Comparison of ENCODE assay signal across 8 mouse cellular contexts in genomic region chr4:148811940-148812339, GRCm38 (mm10). TPM values are rescaled to one million over a fixed set of nuclear protein-coding genes. Genes with fewer than 3 reads are reported as not detected.
A peak's percentile ranks its signal among the peaks of the same experiment; 100 is the strongest.
DNase-seq lines count a peak whose midpoint lies in the region; ATAC-seq lines count a peak whose summit lies in the region.

No protein-coding gene starts in this region.

- WGBS in intestine, embryonic 15.5 days: 21% methylated on average over 10 of the region's 10 CpGs
- 27% methylated on average over 10 of the region's 10 CpGs for WGBS in liver, embryonic 11.5 days

- H3K4me3 ChIP-seq in intestine, embryonic 15.5 days (replicated peaks): no peak overlapping the region
- H3K4me3 ChIP-seq in liver, embryonic 11.5 days (ENCODE audit: low read depth, low read length): no peak overlapping the region

- H3K27me3 ChIP-seq in intestine, embryonic 15.5 days (replicated peaks): peaks cover 6% of the 10 kb centered on the region
- peaks cover 65% of the 10 kb centered on the region for H3K27me3 ChIP-seq in liver, embryonic 11.5 days (replicated peaks; ENCODE audit: control insufficient read depth, insufficient read depth, low read length)

- intact Hi-C loops in gastrocnemius, postnatal 14 days (cut with DNase I; ENCODE audit: low total_unique reads): no loop called here

- H3K4me2 ChIP-seq in intestine, embryonic 15.5 days (replicated peaks): peak overlapping the region; percentile 51
- peak overlapping the region; percentile 29; the same call in 1 of the 2 replicates for H3K4me2 ChIP-seq in liver, embryonic 11.5 days

- DNase-seq in adrenal gland, postnatal 14 days: peak; percentile 37
- no peak for DNase-seq in adrenal gland, adult 8-10 months
- DNase-seq in cerebellum, adult 9-10 months: peak; percentile 26
- peak; percentile 71 for DNase-seq in gastrocnemius, postnatal 14 days
- peak; percentile 45 for DNase-seq in liver, embryonic 11.5 days (ENCODE audit: low spot score)
- DNase-seq in ovary, postnatal 36 days (ENCODE audit: low spot score): peak; percentile 51
- no peak for DNase-seq in yolk sac, embryonic 10.5 days (ENCODE audit: low spot score)

- H3K9me3 ChIP-seq in intestine, embryonic 15.5 days: no peaks in the 10 kb centered on the region
- no peaks in the 10 kb centered on the region for H3K9me3 ChIP-seq in liver, embryonic 11.5 days (ENCODE audit: control insufficient read depth, low read length)

- ATAC-seq in intestine, embryonic 15.5 days: peak; percentile 51; the same call in 1 of the 2 replicates
- no peak for ATAC-seq in liver, embryonic 11.5 days (replicated peaks; ENCODE audit: low FRiP score)

- no peak overlapping the region for H3K27ac ChIP-seq in intestine, embryonic 15.5 days
- no peak overlapping the region for H3K27ac ChIP-seq in liver, embryonic 11.5 days (ENCODE audit: low read depth, low read length)

- H3K9ac ChIP-seq in intestine, embryonic 15.5 days: 0 out of 2 replicates have a peak overlapping the region, but pooled peaks have one; percentile 32
- H3K9ac ChIP-seq in liver, embryonic 11.5 days (ENCODE audit: low read depth, low read length): no peak overlapping the region

- H3K36me3 ChIP-seq in intestine, embryonic 15.5 days: no peaks in the 10 kb centered on the region
- H3K36me3 ChIP-seq in liver, embryonic 11.5 days (ENCODE audit: control insufficient read depth, insufficient read depth, low read length): no peaks in the 10 kb centered on the region

- peaks cover 11% of the 10 kb centered on the region; the same call in 1 of the 2 replicates for H3K4me1 ChIP-seq in intestine, embryonic 15.5 days (replicated peaks)
- no peaks in the 10 kb centered on the region; the same call in 1 of the 2 replicates for H3K4me1 ChIP-seq in liver, embryonic 11.5 days (replicated peaks; ENCODE audit: control insufficient read depth, insufficient read depth, low read length)

RNA-seq across cellular contexts. Expression of gene Casz1, which starts 7.7 kb away (rescaled TPM):
- 7.0 and 7.2 TPM in 2 replicates for total RNA-seq in adrenal gland, postnatal 14 days (2021)
- 10 to 100 TPM in 2 of 4 experiments, 1 to 10 TPM in 2; 5.3 to 14.4 (median 9.8) TPM for total RNA-seq in adrenal gland, adult 8-10 months (2022)
- 10 to 100 TPM; 31.2 to 32.9 TPM for total RNA-seq in gastrocnemius, postnatal 14 days (2021)
- 4.4 and 6.0 TPM in 2 replicates for polyA plus RNA-seq in intestine, embryonic 15.5 days (2015; fragmentation: Nextera tagmentation; extraction: Ambion mirVana)
- 0.56 and 1.0 TPM in 2 replicates for polyA plus RNA-seq in liver, embryonic 11.5 days (2014; fragmentation: Nextera tagmentation; extraction: Ambion mirVana)

Comparison
In these comparisons a context has a peak if more than half of its experiments do, and no peak if none do; other contexts are left out.
1. DNase-seq: peak in adrenal gland, postnatal 14 days (single experiment), cerebellum, adult 9-10 months (single experiment), gastrocnemius, postnatal 14 days (single experiment), liver, embryonic 11.5 days (single experiment) and ovary, postnatal 36 days (single experiment); none in adrenal gland, adult 8-10 months (single experiment) and yolk sac, embryonic 10.5 days (single experiment).